Mouse (Mus musculus): ENCODE data around the gene Lrmda. TPM values are rescaled to one million over a fixed set of nuclear protein-coding genes. Genes with fewer than 3 reads are reported as not detected.
A peak's percentile ranks its signal among the peaks of the same experiment; 100 is the strongest.

Lrmda gene
- 0.15 TPM in 1 of 2 replicates, not detected in the other for total RNA-seq (2014; rRNA removed)
- 0.18 and 0.28 TPM in 2 replicates for polyA plus RNA-seq (2015; fragmentation: Nextera tagmentation; extraction: Ambion mirVana)

DNA sequence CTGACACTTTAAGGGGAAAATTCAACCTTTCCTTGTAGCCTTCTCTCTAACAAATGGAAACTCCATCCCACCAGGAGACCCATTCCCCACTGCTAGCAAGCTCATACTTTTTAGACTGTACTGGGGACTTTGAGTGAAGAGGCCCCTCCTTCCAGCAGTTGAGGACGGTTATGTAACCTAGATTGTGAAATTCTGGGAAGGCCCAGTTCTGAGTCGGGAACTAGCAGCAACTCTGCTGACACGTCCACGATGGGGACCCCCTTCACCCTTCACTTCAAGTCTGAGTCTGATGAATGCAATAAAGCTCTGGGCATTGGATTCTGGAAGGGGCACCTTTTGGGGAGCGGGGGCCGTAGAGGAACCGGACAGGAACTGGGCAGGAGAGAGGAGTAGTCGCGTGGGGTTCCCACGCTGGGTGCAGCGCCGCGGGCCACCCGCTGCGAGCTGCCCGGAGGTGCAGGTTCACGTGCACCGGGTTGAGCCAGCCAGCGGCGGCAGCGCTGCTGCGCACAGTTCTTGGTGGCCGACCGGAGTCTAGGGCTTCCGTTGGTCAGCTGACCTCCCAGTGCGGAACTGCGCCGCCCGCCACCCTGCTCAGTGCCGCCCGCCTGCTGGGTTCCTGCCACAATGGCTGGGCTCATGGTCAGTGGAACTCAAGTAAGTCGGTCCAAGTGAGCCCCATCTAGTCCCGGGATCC lies at the start of gene Lrmda:
Lrmda (plus strand) TSS at position 461 of the 697 bp plus-strand sequence.
- Histone ChIP-seq H3K9me3 (ENCODE audit: low read length) (no peaks in the 10 kb centered on the region), H3K4me3 (ENCODE audit: low read depth, low read length) (0 out of 2 replicates have a peak within 1 kb of the TSS, but pooled peaks have one; percentile 18), H3K36me3 (ENCODE audit: insufficient read depth) (no peaks in the 10 kb centered on the region), H3K27ac (ENCODE audit: low read depth, low read length) (no peak within 1 kb of the TSS), H3K27me3 (ENCODE audit: insufficient read depth, low read length) (peaks cover 23% of the 10 kb centered on the region; the same call in 1 of the 2 replicates), H3K4me1 (ENCODE audit: insufficient read depth) (peaks cover 4% of the 10 kb centered on the region; the same call in 1 of the 2 replicates), H3K4me2 (ENCODE audit: low read depth) (peak within 1 kb of the TSS; percentile 48), H3K9ac (no peak within 1 kb of the TSS)
- no peak for TF ChIP-seq CTCF (IDR thresholded peaks at IDR 0.05; ENCODE audit: low read depth)
- 6% methylated on average over 33 of the region's 33 CpGs for WGBS
- peak; percentile 23; the same call in 1 of the 2 replicates for ATAC-seq
- no peak for DNase-seq

DNA sequence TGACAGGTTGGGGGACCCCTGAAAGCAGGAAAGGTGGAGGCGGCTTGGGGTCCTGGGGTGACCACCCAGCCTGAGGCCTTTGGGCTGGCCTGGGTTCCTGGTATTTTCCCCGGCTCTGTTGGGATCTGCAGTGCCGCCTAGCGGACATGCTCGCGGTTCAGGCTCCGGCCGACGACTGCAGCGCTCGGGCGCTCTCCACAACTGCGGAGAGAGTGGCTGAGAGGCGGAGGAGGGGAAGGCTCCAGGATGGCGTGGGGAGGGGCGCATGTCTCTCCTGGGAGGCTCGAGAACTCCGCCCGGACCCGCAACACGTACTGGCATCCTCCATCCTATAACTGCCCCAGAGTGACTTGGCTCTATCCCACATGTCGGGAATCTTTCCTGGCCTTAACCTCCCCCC lies 38.0 kb upstream of the Lrmda start:
- no peak overlapping the region for H3K9ac ChIP-seq
- no peak overlapping the region for H3K27ac ChIP-seq (ENCODE audit: low read depth, low read length)
- peak; percentile 49 for ATAC-seq
- WGBS: 0% methylated on average over 21 of the region's 22 CpGs
- TF ChIP-seq CTCF (IDR thresholded peaks at IDR 0.05; ENCODE audit: low read depth): peak; percentile 83
- peaks cover 32% of the 10 kb centered on the region for H3K27me3 ChIP-seq (ENCODE audit: insufficient read depth, low read length)
- DNase-seq: peak; percentile 71
- peak overlapping the region; percentile 37 for H3K4me2 ChIP-seq (ENCODE audit: low read depth)
- no peak overlapping the region for H3K4me3 ChIP-seq (ENCODE audit: low read depth, low read length)
- 0 out of 2 replicates have a peak, but pooled peaks cover 4% of the 10 kb centered on the region for H3K4me1 ChIP-seq (ENCODE audit: insufficient read depth)
- H3K36me3 ChIP-seq (ENCODE audit: insufficient read depth): no peaks in the 10 kb centered on the region
- no peaks in the 10 kb centered on the region for H3K9me3 ChIP-seq (ENCODE audit: low read length)

DNA sequence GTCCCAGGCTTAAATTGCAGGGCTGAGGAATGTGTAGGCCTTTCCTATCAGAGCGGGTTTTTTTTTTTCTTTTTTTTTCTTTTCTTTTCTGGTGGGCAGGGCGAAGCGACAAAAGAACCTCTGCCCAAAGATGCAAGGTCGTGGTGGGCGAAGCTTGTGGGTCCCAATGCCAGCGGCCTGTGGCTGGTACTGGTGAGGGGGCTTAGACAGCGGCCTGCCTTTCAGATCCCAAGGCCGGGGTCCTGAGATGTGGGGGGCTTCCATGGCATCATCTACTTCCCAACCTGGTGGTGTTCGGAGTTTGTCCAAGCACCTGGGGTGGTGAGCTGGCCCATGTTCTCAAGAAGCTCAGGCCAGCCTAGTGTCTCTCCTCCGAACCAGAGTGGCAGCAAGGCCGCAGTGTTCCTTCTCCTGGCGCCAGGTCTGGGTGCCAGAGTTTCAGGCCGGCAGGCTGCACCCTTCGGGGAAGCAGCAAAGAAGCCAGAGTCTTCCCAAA lies 37.4 kb upstream of the Lrmda start:
- Histone ChIP-seq H3K36me3 (ENCODE audit: insufficient read depth) (no peaks in the 10 kb centered on the region), H3K27ac (ENCODE audit: low read depth, low read length) (no peak overlapping the region), H3K9ac (0 out of 2 replicates have a peak overlapping the region, but pooled peaks have one; percentile 51), H3K27me3 (ENCODE audit: insufficient read depth, low read length) (peaks cover 34% of the 10 kb centered on the region), H3K9me3 (ENCODE audit: low read length) (no peaks in the 10 kb centered on the region), H3K4me2 (ENCODE audit: low read depth) (peak overlapping the region; percentile 42), H3K4me3 (ENCODE audit: low read depth, low read length) (no peak overlapping the region), H3K4me1 (ENCODE audit: insufficient read depth) (peaks cover 4% of the 10 kb centered on the region; the same call in 1 of the 2 replicates)
- 23% methylated on average over 14 of the region's 14 CpGs for WGBS
- ATAC-seq (no peak), DNase-seq (no peak)
- TF ChIP-seq CTCF (IDR thresholded peaks at IDR 0.05; ENCODE audit: low read depth): no peak

DNA sequence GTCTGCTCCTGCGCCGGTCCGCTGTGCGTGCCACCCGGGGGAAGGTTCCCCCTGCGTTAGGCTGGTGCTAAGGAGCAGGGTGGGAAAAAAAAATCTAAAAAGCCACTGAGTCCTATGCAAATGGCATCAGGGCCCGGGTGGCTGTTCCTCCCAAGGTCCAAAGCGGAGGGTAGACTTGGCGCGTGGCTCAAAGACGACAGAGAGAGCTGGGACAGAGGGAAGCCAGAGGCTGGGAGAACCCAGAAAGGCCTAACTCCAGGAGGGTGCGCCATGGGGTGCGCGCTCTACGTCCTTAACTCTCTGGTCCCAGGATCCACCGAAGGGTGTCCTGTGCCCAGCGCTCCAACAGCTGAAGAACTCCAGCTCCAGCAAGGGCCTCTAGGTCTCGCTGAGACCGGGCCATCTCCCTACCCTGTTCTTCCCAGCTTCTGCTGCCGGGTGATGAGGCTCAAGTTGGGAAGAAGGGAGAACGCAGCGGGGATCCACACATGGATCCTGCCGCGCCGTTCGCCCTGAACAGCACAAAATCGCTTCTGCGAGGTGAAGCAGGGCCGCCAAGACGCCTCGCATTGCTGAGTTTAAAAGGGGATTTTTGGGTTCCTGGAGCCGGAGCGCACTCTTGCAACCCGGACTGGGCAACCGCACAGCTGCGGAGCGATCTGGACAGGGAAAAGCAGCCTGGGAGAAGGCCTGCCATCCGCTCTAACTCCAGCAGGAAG lies 36.8 kb upstream of the Lrmda start:
- peaks cover 34% of the 10 kb centered on the region for H3K27me3 ChIP-seq (ENCODE audit: insufficient read depth, low read length)

DNA sequence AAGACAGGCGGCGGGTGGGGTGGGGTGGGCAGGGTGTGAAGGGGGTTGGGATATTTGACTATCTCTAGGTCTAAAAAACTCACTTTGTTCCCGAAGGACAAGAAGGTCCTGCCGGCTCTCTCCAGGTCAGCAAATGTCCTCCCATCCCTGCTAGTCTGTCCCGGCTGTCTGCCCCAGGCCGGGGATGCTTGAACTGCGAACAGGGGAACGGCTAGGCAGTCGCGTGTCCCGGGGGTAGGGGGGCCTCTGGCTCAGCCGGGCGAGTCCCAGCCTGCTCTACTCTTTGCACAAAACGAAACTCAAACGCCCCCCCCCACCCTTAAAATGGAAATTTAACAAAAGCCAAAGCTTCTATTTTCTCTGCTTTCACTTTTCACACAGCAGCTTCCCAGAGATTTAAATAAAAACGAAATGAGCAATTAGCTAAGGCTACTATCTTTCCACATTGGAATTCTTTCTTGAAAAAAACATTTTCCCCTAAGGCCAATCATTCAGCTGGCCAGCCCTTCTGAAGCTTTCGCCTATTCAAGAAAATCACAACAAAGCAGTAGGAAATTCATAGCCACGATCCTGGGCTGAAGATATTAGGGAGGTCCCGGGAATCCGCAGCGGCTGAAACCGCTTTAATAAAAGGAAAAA lies 36.1 kb upstream of the Lrmda start:
- Histone ChIP-seq H3K27me3 (ENCODE audit: insufficient read depth, low read length) (peaks cover 34% of the 10 kb centered on the region), H3K4me3 (ENCODE audit: low read depth, low read length) (peak overlapping the region; percentile 32), H3K4me2 (ENCODE audit: low read depth) (peak overlapping the region; percentile 42), H3K4me1 (ENCODE audit: insufficient read depth) (peaks cover 4% of the 10 kb centered on the region; the same call in 1 of the 2 replicates), H3K36me3 (ENCODE audit: insufficient read depth) (no peaks in the 10 kb centered on the region), H3K9me3 (ENCODE audit: low read length) (no peaks in the 10 kb centered on the region), H3K9ac (peak overlapping the region; percentile 51; the same call in 1 of the 2 replicates), H3K27ac (ENCODE audit: low read depth, low read length) (peak overlapping the region; percentile 22; the same call in 1 of the 2 replicates)
- ATAC-seq (no peak), DNase-seq (peak; percentile 71)
- TF ChIP-seq CTCF (IDR thresholded peaks at IDR 0.05; ENCODE audit: low read depth): no peak
- 3% methylated on average over 22 of the region's 22 CpGs for WGBS

More for the DNA sequence above, 36.8 kb upstream of the Lrmda start:
- ATAC-seq (no peak), DNase-seq (peak; percentile 58)
- peak overlapping the region; percentile 42 for H3K4me2 ChIP-seq (ENCODE audit: low read depth)
- peaks cover 4% of the 10 kb centered on the region; the same call in 1 of the 2 replicates for H3K4me1 ChIP-seq (ENCODE audit: insufficient read depth)
- no peak for TF ChIP-seq CTCF (IDR thresholded peaks at IDR 0.05; ENCODE audit: low read depth)
- H3K4me3 ChIP-seq (ENCODE audit: low read depth, low read length): peak overlapping the region; percentile 32
- no peaks in the 10 kb centered on the region for H3K9me3 ChIP-seq (ENCODE audit: low read length)
- H3K9ac ChIP-seq: peak overlapping the region; percentile 51
- H3K27ac ChIP-seq (ENCODE audit: low read depth, low read length): peak overlapping the region; percentile 22; the same call in 1 of the 2 replicates
- 9% methylated on average over 38 of the region's 38 CpGs for WGBS
- no peaks in the 10 kb centered on the region for H3K36me3 ChIP-seq (ENCODE audit: insufficient read depth)

DNA sequence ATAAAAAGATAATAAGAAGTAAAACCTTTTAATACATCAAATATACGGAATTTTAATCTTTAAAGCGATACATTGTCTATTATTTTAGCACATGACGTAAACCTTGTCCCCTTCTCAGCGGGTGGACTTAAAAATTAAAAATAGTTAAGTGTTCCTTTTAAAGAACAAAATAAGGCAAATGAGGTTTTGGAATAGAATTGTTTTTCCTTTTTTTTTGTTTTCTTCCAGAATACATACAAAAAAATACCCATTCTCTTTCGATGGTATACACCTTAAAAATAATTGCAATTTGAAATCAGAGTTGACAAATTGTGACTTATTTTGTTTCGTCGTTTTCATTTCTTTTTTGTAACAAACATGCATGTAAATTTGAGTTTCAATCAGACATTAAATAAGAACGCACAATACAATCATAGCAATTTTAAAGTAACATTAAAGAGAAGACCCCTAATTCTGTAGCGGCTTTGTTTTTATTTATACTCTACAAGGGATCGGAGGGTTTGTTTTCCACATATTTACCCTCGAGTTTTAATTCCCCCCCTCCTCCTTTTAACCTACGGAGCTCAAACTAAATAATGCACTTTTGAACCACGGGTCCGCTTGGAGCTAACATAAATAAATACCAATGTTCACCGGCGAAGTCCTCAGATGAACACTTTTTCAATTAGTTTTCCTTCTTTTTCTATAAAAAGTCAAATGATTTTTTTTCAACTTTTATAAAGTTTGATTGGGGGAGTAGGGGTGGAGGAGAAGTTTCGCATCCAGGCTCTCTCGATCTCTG lies 35.4 kb upstream of the Lrmda start:
- peak; percentile 59 for DNase-seq
- peaks cover 8% of the 10 kb centered on the region for H3K4me1 ChIP-seq (ENCODE audit: insufficient read depth)
- H3K4me2 ChIP-seq (ENCODE audit: low read depth): peak overlapping the region; percentile 96; the same call in 1 of the 2 replicates
- no peak for ATAC-seq
- H3K27ac ChIP-seq (ENCODE audit: low read depth, low read length): peak overlapping the region; percentile 22; the same call in 1 of the 2 replicates
- H3K4me3 ChIP-seq (ENCODE audit: low read depth, low read length): peak overlapping the region; percentile 59
- TF ChIP-seq CTCF (IDR thresholded peaks at IDR 0.05; ENCODE audit: low read depth): no peak
- H3K36me3 ChIP-seq (ENCODE audit: insufficient read depth): no peaks in the 10 kb centered on the region
- WGBS: 12% methylated on average over 18 of the region's 18 CpGs
- H3K9me3 ChIP-seq (ENCODE audit: low read length): no peaks in the 10 kb centered on the region
- peaks cover 41% of the 10 kb centered on the region for H3K27me3 ChIP-seq (ENCODE audit: insufficient read depth, low read length)
- H3K9ac ChIP-seq: no peak overlapping the region
